11 mouse cellular contexts compared by ENCODE assay signal in genomic region chr6:29432676-29433037, GRCm38 (mm10). TPM values are rescaled to one million over a fixed set of nuclear protein-coding genes. Genes with fewer than 3 reads are reported as not detected.
DNase-seq lines count a peak whose midpoint lies in the region; ATAC-seq and TF ChIP-seq lines count a peak whose summit lies in the region.
"Had no signal": no experiment of that assay in that cellular context is flagged by ENCODE, and none has a peak within 500 bp of the region (broad histone marks: within the 10 kb centered on the region; RNA-seq: fewer than 3 reads in every experiment).

No protein-coding gene starts in this region.

- peaks cover 58% of the 10 kb centered on the region for H3K4me1 ChIP-seq in heart, embryonic 15.5 days (replicated peaks)
- peaks cover 69% of the 10 kb centered on the region for H3K4me1 ChIP-seq in embryonic facial prominence, embryonic 10.5 days
- peaks cover 25% of the 10 kb centered on the region for H3K4me1 ChIP-seq in intestine, embryonic 14.5 days (replicated peaks; ENCODE audit: control insufficient read depth, insufficient read depth, low read length)
- H3K4me1 ChIP-seq in midbrain, postnatal 0 days (ENCODE audit: insufficient read depth, low read length): 0 out of 2 replicates have a peak, but pooled peaks cover 2% of the 10 kb centered on the region

- no peaks in the 10 kb centered on the region for H3K9me3 ChIP-seq in heart, embryonic 15.5 days (replicated peaks)
- H3K9me3 ChIP-seq in embryonic facial prominence, embryonic 10.5 days: no peaks in the 10 kb centered on the region
- no peaks in the 10 kb centered on the region for H3K9me3 ChIP-seq in intestine, embryonic 14.5 days (ENCODE audit: control insufficient read depth, low read length)
- H3K9me3 ChIP-seq in midbrain, postnatal 0 days (ENCODE audit: low read length): no peaks in the 10 kb centered on the region

- DNase-seq in heart, postnatal 4 days: no peak
- DNase-seq in embryonic facial prominence, embryonic 10.5 days (ENCODE audit: low spot score): no peak
- no peak for DNase-seq in intestine, embryonic 14.5 days (ENCODE audit: low spot score)
- DNase-seq in midbrain, postnatal 0 days (ENCODE audit: low spot score): no peak
- no peak for DNase-seq in thymus, postnatal 36 days
- DNase-seq in adrenal gland, adult (ENCODE audit: inconsistent age in 2 of 2, low spot score in 1 of 2): no peak
- DNase-seq in frontal cortex, postnatal 14 days (ENCODE audit: low spot score in 2 of 2): no peak

- H3K27ac ChIP-seq in heart, embryonic 15.5 days: peak overlapping the region; percentile 98
- H3K27ac ChIP-seq in embryonic facial prominence, embryonic 10.5 days (replicated peaks): peak overlapping the region; percentile 78
- peak overlapping the region; percentile 90; the same call in 1 of the 2 replicates for H3K27ac ChIP-seq in intestine, embryonic 14.5 days (ENCODE audit: low read depth)
- no peak overlapping the region for H3K27ac ChIP-seq in midbrain, postnatal 0 days (ENCODE audit: low read depth, low read length)

- peaks cover 4% of the 10 kb centered on the region; the same call in 1 of the 2 replicates for H3K36me3 ChIP-seq in heart, embryonic 15.5 days
- no peaks in the 10 kb centered on the region for H3K36me3 ChIP-seq in embryonic facial prominence, embryonic 10.5 days (replicated peaks)
- peaks cover 2% of the 10 kb centered on the region; the same call in 1 of the 2 replicates for H3K36me3 ChIP-seq in intestine, embryonic 14.5 days (ENCODE audit: control insufficient read depth, insufficient read depth, low read length)
- no peaks in the 10 kb centered on the region for H3K36me3 ChIP-seq in midbrain, postnatal 0 days (ENCODE audit: insufficient read depth, low read length)

- TF ChIP-seq CTCF in midbrain, postnatal 0 days (IDR thresholded peaks at IDR 0.05): no peak

- peak overlapping the region; percentile 74 for H3K4me3 ChIP-seq in heart, embryonic 15.5 days
- H3K4me3 ChIP-seq in embryonic facial prominence, embryonic 10.5 days: peak overlapping the region; percentile 64
- peak overlapping the region; percentile 62 for H3K4me3 ChIP-seq in intestine, embryonic 14.5 days (ENCODE audit: low read depth, low read length)
- peak overlapping the region; percentile 36 for H3K4me3 ChIP-seq in midbrain, postnatal 0 days (ENCODE audit: low read depth, low read length)

- peak overlapping the region; percentile 74 for H3K4me2 ChIP-seq in heart, embryonic 15.5 days
- H3K4me2 ChIP-seq in intestine, embryonic 14.5 days (ENCODE audit: low read length): peak overlapping the region; percentile 74
- peak overlapping the region; percentile 58 for H3K4me2 ChIP-seq in midbrain, postnatal 0 days (ENCODE audit: low read depth, low read length, poor library complexity, severe bottlenecking)

- H3K9ac ChIP-seq in heart, embryonic 15.5 days: peak overlapping the region; percentile 88
- H3K9ac ChIP-seq in intestine, embryonic 14.5 days (ENCODE audit: low read length): peak overlapping the region; percentile 72; the same call in 1 of the 2 replicates
- H3K9ac ChIP-seq in midbrain, postnatal 0 days (replicated peaks; ENCODE audit: low read length, poor library complexity, severe bottlenecking): no peak overlapping the region

- no peak for ATAC-seq in heart, embryonic 15.5 days (replicated peaks; ENCODE audit: insufficient number of reproducible peaks, insufficient read depth, low FRiP score, low read depth)
- no peak for ATAC-seq in intestine, embryonic 14.5 days (replicated peaks; ENCODE audit: low FRiP score, low TSS enrichment, low read depth)
- ATAC-seq in midbrain, postnatal 0 days (ENCODE audit: low FRiP score): no peak

- no peaks in the 10 kb centered on the region for H3K27me3 ChIP-seq in heart, embryonic 15.5 days
- peaks cover 69% of the 10 kb centered on the region for H3K27me3 ChIP-seq in embryonic facial prominence, embryonic 10.5 days (replicated peaks; ENCODE audit: low read depth, poor library complexity, severe bottlenecking)
- peaks cover 3% of the 10 kb centered on the region; the same call in 1 of the 2 replicates for H3K27me3 ChIP-seq in intestine, embryonic 14.5 days (replicated peaks; ENCODE audit: control insufficient read depth, insufficient read depth, low read length)
- H3K27me3 ChIP-seq in midbrain, postnatal 0 days (ENCODE audit: insufficient read depth, low read length): peaks cover 33% of the 10 kb centered on the region

RNA-seq across cellular contexts. Expression of gene Flnc, which starts 0.4 kb away (rescaled TPM):
- 39.1 and 43.9 TPM in 2 replicates for polyA plus RNA-seq in heart, embryonic 15.5 days (2015; fragmentation: Nextera tagmentation; extraction: Ambion mirVana)
- 100 to 1,000 TPM; 303 to 309 TPM for total RNA-seq in heart, postnatal 4 days (2021)
- polyA plus RNA-seq in embryonic facial prominence, embryonic 10.5 days (2016; fragmentation: Nextera tagmentation; extraction: Ambion mirVana): 4.0 and 4.5 TPM in 2 replicates
- polyA plus RNA-seq in intestine, embryonic 14.5 days (2014; fragmentation: Nextera tagmentation; extraction: Ambion mirVana): 14.7 and 15.8 TPM in 2 replicates
- total RNA-seq in midbrain, postnatal 0 days (2014; rRNA removed): 11.1 and 12.0 TPM in 2 replicates
- polyA plus RNA-seq in midbrain, postnatal 0 days (2015; fragmentation: Nextera tagmentation; extraction: Ambion mirVana): 1.2 and 1.4 TPM in 2 replicates
- total RNA-seq: megakaryocyte-erythroid progenitor cell, adult 5-6 weeks had no signal

RNA-seq across cellular contexts. Expression of gene Atp6v1f, which starts 34.9 kb away (rescaled TPM):
- polyA plus RNA-seq in heart, embryonic 15.5 days (2015; fragmentation: Nextera tagmentation; extraction: Ambion mirVana): 187 and 202 TPM in 2 replicates
- 100 to 1,000 TPM; 110 to 117 TPM for total RNA-seq in heart, postnatal 4 days (2021)
- 206 and 207 TPM in 2 replicates for polyA plus RNA-seq in embryonic facial prominence, embryonic 10.5 days (2016; fragmentation: Nextera tagmentation; extraction: Ambion mirVana)
- 291 and 300 TPM in 2 replicates for polyA plus RNA-seq in intestine, embryonic 14.5 days (2014; fragmentation: Nextera tagmentation; extraction: Ambion mirVana)
- total RNA-seq in midbrain, postnatal 0 days (2014; rRNA removed): 262 and 302 TPM in 2 replicates
- 361 and 388 TPM in 2 replicates for polyA plus RNA-seq in midbrain, postnatal 0 days (2015; fragmentation: Nextera tagmentation; extraction: Ambion mirVana)

RNA-seq across cellular contexts. Expression of gene Ccdc136, which starts 36.5 kb away (rescaled TPM):
- 19.1 and 22.1 TPM in 2 replicates for polyA plus RNA-seq in heart, embryonic 15.5 days (2015; fragmentation: Nextera tagmentation; extraction: Ambion mirVana)
- 10 to 100 TPM; 10.6 to 15.8 TPM for total RNA-seq in heart, postnatal 4 days (2021)
- 18.6 and 23.1 TPM in 2 replicates for polyA plus RNA-seq in embryonic facial prominence, embryonic 10.5 days (2016; fragmentation: Nextera tagmentation; extraction: Ambion mirVana)
- 12.3 and 14.7 TPM in 2 replicates for polyA plus RNA-seq in intestine, embryonic 14.5 days (2014; fragmentation: Nextera tagmentation; extraction: Ambion mirVana)
- total RNA-seq in midbrain, postnatal 0 days (2014; rRNA removed): 54.4 and 77.6 TPM in 2 replicates
- polyA plus RNA-seq in midbrain, postnatal 0 days (2015; fragmentation: Nextera tagmentation; extraction: Ambion mirVana): 50.8 and 51.9 TPM in 2 replicates
- total RNA-seq: megakaryocyte-erythroid progenitor cell, adult 5-6 weeks had no signal

RNA-seq across cellular contexts. Expression of gene Atp6v1fnb, which starts 38.6 kb away (rescaled TPM):
- not detected in 2 replicates for polyA plus RNA-seq in heart, embryonic 15.5 days (2015; fragmentation: Nextera tagmentation; extraction: Ambion mirVana)
- not detected for total RNA-seq in heart, postnatal 4 days (2021)
- 0.28 TPM in 1 of 2 replicates, not detected in the other for polyA plus RNA-seq in embryonic facial prominence, embryonic 10.5 days (2016; fragmentation: Nextera tagmentation; extraction: Ambion mirVana)
- 0.28 TPM in 1 of 2 replicates, not detected in the other for polyA plus RNA-seq in intestine, embryonic 14.5 days (2014; fragmentation: Nextera tagmentation; extraction: Ambion mirVana)
- total RNA-seq in midbrain, postnatal 0 days (2014; rRNA removed): 2.6 TPM in 1 of 2 replicates, not detected in the other
- 0.32 and 0.72 TPM in 2 replicates for polyA plus RNA-seq in midbrain, postnatal 0 days (2015; fragmentation: Nextera tagmentation; extraction: Ambion mirVana)
- total RNA-seq: gastrocnemius, postnatal 4 days; megakaryocyte-erythroid progenitor cell, adult 5-6 weeks had no signal

RNA-seq across cellular contexts. Expression of gene Opn1sw, which starts 44.4 kb away (rescaled TPM):
- polyA plus RNA-seq in heart, embryonic 15.5 days (2015; fragmentation: Nextera tagmentation; extraction: Ambion mirVana): 0.55 and 0.70 TPM in 2 replicates
- total RNA-seq in heart, postnatal 4 days (2021): not detected
- 0.25 and 0.40 TPM in 2 replicates for polyA plus RNA-seq in embryonic facial prominence, embryonic 10.5 days (2016; fragmentation: Nextera tagmentation; extraction: Ambion mirVana)
- 0.41 and 0.69 TPM in 2 replicates for polyA plus RNA-seq in intestine, embryonic 14.5 days (2014; fragmentation: Nextera tagmentation; extraction: Ambion mirVana)
- 0.11 and 0.14 TPM in 2 replicates for total RNA-seq in midbrain, postnatal 0 days (2014; rRNA removed)
- polyA plus RNA-seq in midbrain, postnatal 0 days (2015; fragmentation: Nextera tagmentation; extraction: Ambion mirVana): 0.15 and 0.56 TPM in 2 replicates
- total RNA-seq: megakaryocyte-erythroid progenitor cell, adult 5-6 weeks had no signal
- polyA plus RNA-seq: testis, adult 2 months had no signal
